Mouse (Mus musculus): ENCODE data around the gene Duxf3. TPM values are rescaled to one million over a fixed set of nuclear protein-coding genes. Genes with fewer than 3 reads are reported as not detected.

Gene Duxf3
- polyA plus RNA-seq (2017; shearing (Covaris generic)), result 10 to 100 TPM in 1 of 2 experiments, 1 to 10 TPM in 1; 3.0 to 11.2 TPM

DNA sequence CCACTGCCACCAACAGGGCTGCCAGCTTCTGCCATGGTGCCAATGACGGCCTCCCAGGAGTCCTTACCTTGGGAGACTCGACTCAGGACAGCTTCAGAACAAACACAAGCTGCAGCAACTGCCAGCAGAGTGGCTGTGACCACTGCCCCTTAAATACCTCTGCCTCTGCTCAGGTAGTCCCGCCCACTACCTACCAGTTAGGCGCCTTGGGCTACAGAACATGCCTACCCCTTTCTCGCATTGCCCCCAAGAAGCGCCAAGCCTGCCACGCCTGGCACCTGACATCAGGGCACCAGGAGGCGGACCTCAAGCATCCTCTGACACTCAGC lies at the start of gene Duxf3:
TSS of gene Duxf3 (minus strand) at position 35 of the 329 bp plus-strand sequence.

DNA sequence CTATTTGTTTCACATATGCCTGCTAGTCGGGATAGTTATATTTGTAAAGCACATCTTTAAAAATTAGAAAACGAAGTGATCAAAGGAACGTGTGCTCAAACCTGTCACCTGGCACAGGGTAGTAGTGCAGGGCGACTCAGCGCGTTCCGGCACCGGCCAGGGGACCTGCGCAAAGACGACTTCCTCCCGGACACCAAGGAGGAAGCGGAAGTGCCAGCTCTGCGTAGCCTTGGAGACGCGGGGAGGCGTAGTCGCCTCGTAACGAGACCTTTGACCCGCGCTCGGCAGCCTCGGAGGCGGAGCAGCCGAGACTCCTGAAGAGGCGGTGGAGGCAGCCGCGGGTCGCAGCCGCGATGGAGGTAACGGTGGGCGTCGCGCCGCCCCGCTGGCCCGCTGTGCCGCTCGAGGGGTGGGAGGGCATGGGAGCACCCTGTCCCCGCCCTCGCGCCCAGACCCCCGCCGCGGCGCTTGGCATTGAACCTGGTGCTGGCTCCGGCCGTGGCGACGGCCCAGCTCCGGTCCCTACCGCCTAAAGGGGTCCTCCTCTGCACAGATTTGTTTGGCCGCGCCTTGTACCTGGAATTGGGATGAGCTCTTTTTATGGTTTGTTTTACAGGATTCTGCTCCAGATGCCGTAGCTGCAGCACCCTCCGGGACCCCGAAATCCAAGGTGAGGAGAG lies 22.9 kb upstream of the Duxf3 start, which contains the start of gene Gcc2:
TSS of gene Gcc2 (plus strand) at position 285 of the 680 bp plus-strand sequence.

DNA sequence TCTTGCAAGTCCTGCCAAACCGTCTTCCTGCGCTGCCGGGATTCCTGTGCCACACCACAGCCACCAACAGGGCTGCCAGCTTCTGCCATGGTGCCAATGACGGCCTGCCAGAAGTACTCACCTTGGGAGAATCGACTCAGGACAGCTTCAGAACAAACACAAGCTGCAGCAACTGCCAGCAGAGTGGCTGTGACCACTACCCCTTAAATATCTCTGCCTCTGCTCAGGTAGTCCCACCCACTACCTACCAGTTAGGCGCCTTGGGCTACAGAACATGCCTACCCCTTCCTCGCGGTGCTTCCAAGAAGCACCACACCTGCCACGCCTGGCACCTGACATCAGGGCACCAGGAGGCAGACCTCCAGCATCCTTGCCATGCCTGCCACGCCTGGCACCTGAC lies 4.1 kb upstream of the Duxf3 start, which contains the start of gene Gm4981:
TSS of gene Gm4981 (minus strand) at position 89 of the 400 bp plus-strand sequence.

DNA sequence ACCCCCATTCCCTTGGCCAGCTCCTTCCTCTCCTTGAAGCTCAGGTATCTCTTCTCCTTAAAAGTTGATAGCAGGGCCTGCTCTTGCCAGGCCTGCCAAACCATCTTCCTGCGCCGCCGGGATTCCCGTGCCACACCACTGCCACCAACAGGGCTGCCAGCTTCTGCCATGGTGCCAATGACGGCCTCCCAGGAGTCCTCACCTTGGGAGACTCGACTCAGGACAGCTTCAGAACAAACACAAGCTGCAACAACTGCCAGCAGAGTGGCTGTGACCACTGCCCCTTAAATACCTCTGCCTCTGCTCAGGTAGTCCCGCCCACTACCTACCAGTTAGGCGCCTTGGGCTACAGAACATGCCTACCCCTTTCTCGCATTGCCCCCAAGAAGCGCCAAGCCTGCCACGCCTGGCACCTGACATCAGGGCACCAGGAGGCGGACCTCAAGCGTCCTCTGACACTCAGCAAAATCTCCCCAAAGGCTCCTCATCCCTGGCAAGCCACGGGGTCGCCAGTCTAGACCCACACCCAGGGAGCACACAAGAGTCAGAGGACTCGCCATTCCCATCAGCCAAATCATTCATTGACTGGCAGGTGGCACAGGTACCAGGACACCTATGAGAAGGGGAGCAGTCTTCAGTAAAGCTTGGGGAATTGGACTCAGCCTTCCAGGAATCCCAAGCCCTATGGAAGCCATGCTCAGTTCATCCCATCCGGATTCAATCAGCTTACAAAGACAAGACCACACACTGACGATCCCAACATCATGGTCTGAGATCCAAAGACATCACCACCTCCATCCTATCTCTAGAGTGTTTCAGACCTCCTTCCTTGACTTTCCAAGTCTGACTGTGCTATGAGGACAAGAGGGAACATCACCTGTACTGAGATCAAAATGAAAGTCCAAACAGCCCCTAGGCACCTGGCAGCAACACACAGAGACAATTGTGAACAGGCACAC lies 7.4 kb downstream of the Duxf3 start, which contains the start of gene AW822073:
TSS of gene AW822073 (minus strand) at position 104 of the 959 bp plus-strand sequence.

Other genes starting within 250 kb of the Duxf3 start
- gene AW822073, start 7.7 kb downstream of the Duxf3 start, polyA plus RNA-seq (2017; shearing (Covaris generic)), result 1 to 10 TPM in 1 of 2 experiments, under 1 TPM in 1; 0.96 to 9.9 TPM
- 1 to 10 TPM in 1 of 2 experiments, under 1 TPM in 1; 0.36 to 1.9 TPM for gene Gm4981, start 4.0 kb upstream of the Duxf3 start, polyA plus RNA-seq (2017; shearing (Covaris generic))
- gene Gcc2, start 22.8 kb upstream of the Duxf3 start, polyA plus RNA-seq (2017; shearing (Covaris generic)), result 10 to 100 TPM; 58.7 to 76.0 TPM
- 10 to 100 TPM; 82.8 to 98.1 TPM for gene Lims1, start 90.8 kb upstream of the Duxf3 start, polyA plus RNA-seq (2017; shearing (Covaris generic))
- gene Ranbp2, start 214.2 kb upstream of the Duxf3 start, polyA plus RNA-seq (2017; shearing (Covaris generic)), result 10 to 100 TPM; 38.7 to 41.8 TPM

All from inflammation-experienced regulatory T-cells (primary cell).